Mouse (Mus musculus) liver, embryonic 15.5 days (tissue): ENCODE data around the gene Ube2u. TPM values are rescaled to one million over a fixed set of nuclear protein-coding genes. Genes with fewer than 3 reads are reported as not detected.
"Not testable (repeated sequence)": the region's sequence is repeated elsewhere in the genome, so short reads cannot be mapped to it uniquely, and the experiment has no call there.

ENCODE experiments used
- ATAC-seq: fragments of 200-750 bp; cut with Nextera tagmentation; 2 replicates; pipeline ENCODE4 v1.8.0; 2017; ENCODE audit warnings: moderate number of reproducible peaks, mild to moderate bottlenecking, moderate library complexity; ENCODE audit not compliant: insufficient read depth
- H3K27ac ChIP-seq: fragments of 300-500 bp; sonication (generic); replicated peaks from 2 replicates; pipeline ENCODE4 v1.5.1; 2015; ENCODE audit warnings: mild to moderate bottlenecking, inconsistent platforms
- H3K27me3 ChIP-seq: fragments of 300-500 bp; sonication (generic); 2 replicates; pipeline ENCODE4 v1.6.1; 2015; ENCODE audit warnings: mild to moderate bottlenecking, inconsistent platforms
- H3K36me3 ChIP-seq: fragments of 300-500 bp; sonication (generic); replicated peaks from 2 replicates; pipeline ENCODE4 v1.6.1; 2015; ENCODE audit warnings: moderate library complexity, mild to moderate bottlenecking, inconsistent platforms
- H3K4me1 ChIP-seq: fragments of 300-500 bp; sonication (generic); replicated peaks from 2 replicates; pipeline ENCODE4 v1.6.1; 2015; ENCODE audit warnings: inconsistent platforms
- H3K4me2 ChIP-seq: fragments of 300-500 bp; sonication (generic); 2 replicates; pipeline ENCODE4 v1.6.1; 2015; ENCODE audit warnings: moderate library complexity, mild to moderate bottlenecking, inconsistent platforms
- H3K4me3 ChIP-seq: fragments of 300-500 bp; sonication (generic); replicated peaks from 2 replicates; pipeline ENCODE4 v1.5.1; 2015; ENCODE audit warnings: mild to moderate bottlenecking, inconsistent platforms
- H3K9ac ChIP-seq: fragments of 300-500 bp; sonication (generic); 2 replicates; pipeline ENCODE4 v1.6.1; 2015; ENCODE audit warnings: moderate library complexity, mild to moderate bottlenecking, inconsistent platforms
- H3K9me3 ChIP-seq: fragments of 300-500 bp; sonication (generic); replicated peaks from 2 replicates; pipeline ENCODE4 v1.6.1; 2016; ENCODE audit warnings: inconsistent platforms
- WGBS: fragments of 180-500 bp; shearing (Covaris S2); methylation state at CpG from one replicate; pipeline ENCODE4 v1.1.7; 2015; ENCODE audit warnings: mixed read lengths; ENCODE audit not compliant: insufficient replicate concordance; 5-methylcytosine and 5-hydroxymethylcytosine counted together
- polyA plus RNA-seq: library from polyadenylated mRNA; unstranded; fragments of >200 nt; fragmentation: Nextera tagmentation; extraction: Ambion mirVana; gene quantifications from 2 replicates; pipeline ENCODE4 v1.2.1, GENCODE M21; 2015

Gene Ube2u
- 0.32 and 0.33 TPM in 2 replicates for polyA plus RNA-seq

DNA sequence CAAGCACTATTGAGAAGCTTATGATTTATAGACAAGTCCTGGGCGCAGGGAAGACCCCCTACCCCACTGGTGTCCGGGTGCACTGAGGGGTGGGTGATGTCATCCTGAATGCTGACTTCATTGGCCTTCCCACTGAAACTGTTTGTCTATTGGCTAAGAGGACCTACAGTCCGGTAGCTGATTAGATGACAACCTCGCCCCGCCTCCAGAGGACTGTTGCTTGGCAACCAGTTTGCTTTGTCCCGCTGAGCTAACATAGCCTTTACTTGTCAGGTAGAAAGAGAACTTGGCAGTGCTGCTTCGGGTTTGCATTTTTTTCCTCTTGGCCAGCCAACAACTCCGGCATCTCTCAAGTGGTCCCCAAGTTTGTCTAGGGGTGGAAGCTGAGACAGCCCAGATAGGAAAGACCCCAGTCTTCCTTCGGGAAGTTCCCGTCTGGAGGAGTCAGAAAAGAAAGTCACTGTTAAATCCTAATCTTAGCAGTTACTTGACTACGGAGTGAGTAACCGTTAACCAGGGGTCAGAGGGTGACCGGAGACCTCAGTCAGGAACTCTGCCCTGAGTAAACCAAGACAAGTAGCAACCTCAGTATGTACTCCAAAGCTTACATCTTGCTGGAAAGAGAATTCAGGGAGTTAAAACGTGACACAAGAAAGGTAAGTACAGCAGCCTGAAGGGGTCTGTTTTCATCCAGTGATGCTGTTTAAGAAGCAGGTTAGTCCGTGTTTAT lies at the start of gene Ube2u:
Gene Ube2u (plus strand): TSS at position 258 of the 730 bp plus-strand sequence.
- WGBS = 29% methylated on average over 15 of the region's 15 CpGs
- ATAC-seq = no peak; the same call in 1 of the 2 replicates
- H3K4me3 ChIP-seq = 0 out of 2 replicates have a peak within 1 kb of the TSS, but pooled peaks have one; percentile 30
- no peaks in the 10 kb centered on the region for H3K27me3 ChIP-seq
- H3K9ac ChIP-seq = no peak within 1 kb of the TSS
- H3K36me3 ChIP-seq = no peaks in the 10 kb centered on the region
- no peaks in the 10 kb centered on the region for H3K4me1 ChIP-seq
- no peak within 1 kb of the TSS for H3K27ac ChIP-seq
- peak within 1 kb of the TSS; percentile 41 for H3K4me2 ChIP-seq
- no peaks in the 10 kb centered on the region for H3K9me3 ChIP-seq

DNA sequence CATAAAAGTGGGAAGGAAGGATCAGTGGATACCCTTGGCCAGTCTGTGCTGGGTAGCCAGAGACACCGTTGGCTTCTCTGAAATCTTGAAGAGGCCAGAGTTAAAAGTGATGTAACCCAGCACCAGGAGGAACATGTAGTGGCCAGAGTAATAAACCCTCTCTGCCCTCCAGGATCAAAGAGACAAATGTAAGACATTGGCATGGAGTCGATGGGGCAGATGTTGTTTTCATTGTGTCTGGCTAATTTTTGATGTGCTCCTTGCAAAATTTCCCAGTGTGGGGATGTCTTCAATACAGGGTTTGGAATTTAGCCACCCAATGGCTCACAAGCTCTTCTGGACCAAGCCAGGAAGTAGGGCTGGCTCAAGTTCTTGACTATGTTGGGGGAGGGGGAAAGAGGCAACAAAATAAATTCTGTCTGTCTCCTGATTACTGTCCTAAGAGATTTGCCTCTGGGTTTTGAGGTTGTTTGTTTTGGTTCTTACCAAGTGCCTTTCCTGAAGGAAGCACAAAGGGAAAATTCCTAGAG lies 49.2 kb upstream of the Ube2u start:
- Histone ChIP-seq H3K27ac (no peak overlapping the region), H3K9ac (no peak overlapping the region), H3K36me3 (no peaks in the 10 kb centered on the region), H3K4me2 (no peak overlapping the region), H3K27me3 (no peaks in the 10 kb centered on the region), H3K4me3 (no peak overlapping the region), H3K9me3 (no peaks in the 10 kb centered on the region), H3K4me1 (no peaks in the 10 kb centered on the region)
- WGBS = 53% methylated on average over 2 of the region's 2 CpGs
- ATAC-seq = no peak

DNA sequence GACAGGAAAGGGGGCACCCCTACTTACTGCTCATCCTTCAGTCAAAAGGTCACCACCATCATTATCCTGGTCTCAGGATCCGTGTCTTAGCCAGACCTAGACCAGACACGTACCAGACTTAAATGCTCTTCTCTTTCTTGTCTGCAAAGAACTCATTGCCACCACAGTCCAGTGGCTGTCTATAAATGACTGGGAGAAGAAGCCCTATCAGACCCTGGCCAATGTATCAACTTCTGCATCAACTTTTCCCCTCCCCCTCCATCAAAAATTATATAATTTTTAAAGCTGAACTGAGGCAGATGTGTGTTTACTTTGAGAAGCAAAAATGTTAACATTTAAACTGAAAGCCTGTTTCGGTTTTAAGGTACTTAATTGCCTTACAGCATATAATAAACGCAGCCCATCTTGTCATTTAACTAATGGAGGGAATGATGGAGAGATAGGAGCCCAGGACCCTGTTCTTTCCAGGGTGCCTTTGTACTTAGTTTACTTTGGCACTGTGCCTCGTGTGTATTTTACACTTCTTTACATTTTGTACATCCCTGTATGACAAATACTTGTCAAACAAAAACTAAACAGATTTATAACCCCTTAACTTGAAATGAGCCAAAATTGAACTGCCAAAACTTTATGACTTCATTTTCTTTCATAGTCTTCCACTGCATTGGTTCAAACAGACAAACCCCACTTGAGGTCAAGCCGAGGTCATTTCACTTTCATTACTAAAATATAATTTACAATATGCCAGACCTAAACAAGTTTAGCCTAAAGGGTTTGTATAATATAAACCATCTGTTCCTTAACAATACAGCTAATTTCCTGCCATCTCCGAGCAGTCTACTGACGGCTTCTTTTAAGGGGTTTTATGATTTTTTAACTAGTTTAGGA lies 43.1 kb upstream of the Ube2u start:
- H3K9ac ChIP-seq = no peak overlapping the region
- ATAC-seq = no peak
- H3K4me1 ChIP-seq = no peaks in the 10 kb centered on the region
- no peak overlapping the region for H3K4me2 ChIP-seq
- no peaks in the 10 kb centered on the region for H3K9me3 ChIP-seq
- H3K27me3 ChIP-seq = no peaks in the 10 kb centered on the region
- WGBS = 47% methylated on average over 8 of the region's 8 CpGs
- H3K36me3 ChIP-seq = no peaks in the 10 kb centered on the region
- H3K27ac ChIP-seq = no peak overlapping the region
- no peak overlapping the region for H3K4me3 ChIP-seq

DNA sequence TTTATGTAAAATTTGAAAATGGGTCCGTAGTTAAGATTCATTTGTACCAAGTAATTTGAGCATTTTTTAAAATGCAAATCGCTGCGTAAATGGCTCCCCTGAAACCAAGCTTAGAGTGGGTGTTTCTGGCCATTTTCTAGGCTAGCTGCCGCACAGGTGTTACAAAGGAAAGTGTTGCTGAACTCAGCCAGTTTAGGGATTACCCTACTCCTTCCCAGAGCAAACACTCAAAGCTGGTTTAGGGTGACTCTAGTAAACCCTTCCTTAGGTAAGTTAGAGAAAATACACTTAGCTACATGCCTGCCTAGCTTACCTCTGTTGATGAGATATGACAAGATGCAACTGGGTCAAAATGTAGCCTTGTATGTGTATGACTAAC lies 42.5 kb upstream of the Ube2u start:
- ATAC-seq = no peak
- H3K4me2 ChIP-seq = no peak overlapping the region
- no peaks in the 10 kb centered on the region for H3K27me3 ChIP-seq
- no peaks in the 10 kb centered on the region for H3K4me1 ChIP-seq
- H3K4me3 ChIP-seq = no peak overlapping the region
- H3K9ac ChIP-seq = no peak overlapping the region
- no peak overlapping the region for H3K27ac ChIP-seq
- WGBS = 69% methylated on average over 4 of the region's 4 CpGs
- H3K9me3 ChIP-seq = no peaks in the 10 kb centered on the region
- H3K36me3 ChIP-seq = no peaks in the 10 kb centered on the region

DNA sequence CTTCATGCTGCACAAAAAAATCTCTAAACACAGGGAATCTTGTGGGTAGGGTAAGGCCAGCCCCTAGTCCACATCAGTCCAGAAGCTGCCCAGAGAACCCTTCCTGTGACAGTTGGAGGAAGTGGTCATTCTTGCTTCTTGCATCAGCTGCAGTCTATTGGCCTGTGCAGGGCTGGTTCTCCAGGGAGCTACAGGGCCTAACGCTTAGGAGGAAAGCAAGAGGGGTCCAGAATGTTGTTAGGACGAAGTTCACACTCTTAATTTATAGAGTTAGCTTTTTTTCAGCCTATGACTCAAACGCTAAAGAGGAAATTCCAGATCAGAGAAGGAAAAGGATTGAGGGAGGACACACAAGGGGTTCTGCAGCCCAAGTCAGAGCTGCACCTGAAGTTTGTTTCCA lies 31.8 kb upstream of the Ube2u start:
- Histone ChIP-seq H3K9ac (no peak overlapping the region), H3K36me3 (no peaks in the 10 kb centered on the region), H3K27ac (no peak overlapping the region), H3K9me3 (no peaks in the 10 kb centered on the region), H3K27me3 (no peaks in the 10 kb centered on the region), H3K4me2 (no peak overlapping the region), H3K4me3 (no peak overlapping the region), H3K4me1 (no peaks in the 10 kb centered on the region)
- no peak for ATAC-seq
- WGBS = 29% methylated on average over 3 of the region's 3 CpGs

DNA sequence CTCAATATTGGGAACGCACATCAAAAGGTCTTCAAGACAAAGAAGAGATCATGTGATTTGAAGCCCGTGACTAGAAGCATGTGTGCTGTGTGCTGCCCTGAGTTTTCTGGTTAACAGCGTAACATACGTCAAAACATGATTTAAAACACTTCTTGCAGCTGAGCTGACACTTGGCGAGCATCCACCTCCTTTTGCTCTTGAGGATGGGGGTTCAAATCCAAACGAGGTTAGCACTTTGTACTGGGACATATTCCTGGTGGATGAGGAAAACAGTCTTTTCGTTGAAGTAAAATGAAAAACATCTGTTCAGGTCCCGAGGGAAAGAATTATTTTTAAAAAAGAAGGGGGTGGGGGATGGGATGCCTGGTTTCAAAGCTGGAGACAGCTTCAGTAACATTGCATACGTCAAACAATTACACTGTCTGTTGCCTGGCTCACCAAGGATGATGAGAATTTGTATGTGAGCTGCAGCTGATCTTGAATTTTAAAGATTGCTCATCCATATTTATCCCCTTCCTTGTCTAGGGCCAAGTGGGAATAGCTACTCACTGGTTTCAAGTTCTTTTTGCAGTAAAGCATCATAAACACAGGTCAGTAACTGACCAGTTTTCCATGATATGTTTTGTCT lies 16.0 kb upstream of the Ube2u start:
- no peak overlapping the region for H3K4me3 ChIP-seq
- H3K9ac ChIP-seq = no peak overlapping the region
- no peaks in the 10 kb centered on the region for H3K9me3 ChIP-seq
- H3K4me2 ChIP-seq = no peak overlapping the region
- H3K27me3 ChIP-seq = no peaks in the 10 kb centered on the region
- no peak for ATAC-seq
- H3K27ac ChIP-seq = no peak overlapping the region
- H3K4me1 ChIP-seq = no peaks in the 10 kb centered on the region
- WGBS = 52% methylated on average over 9 of the region's 9 CpGs
- H3K36me3 ChIP-seq = no peaks in the 10 kb centered on the region

DNA sequence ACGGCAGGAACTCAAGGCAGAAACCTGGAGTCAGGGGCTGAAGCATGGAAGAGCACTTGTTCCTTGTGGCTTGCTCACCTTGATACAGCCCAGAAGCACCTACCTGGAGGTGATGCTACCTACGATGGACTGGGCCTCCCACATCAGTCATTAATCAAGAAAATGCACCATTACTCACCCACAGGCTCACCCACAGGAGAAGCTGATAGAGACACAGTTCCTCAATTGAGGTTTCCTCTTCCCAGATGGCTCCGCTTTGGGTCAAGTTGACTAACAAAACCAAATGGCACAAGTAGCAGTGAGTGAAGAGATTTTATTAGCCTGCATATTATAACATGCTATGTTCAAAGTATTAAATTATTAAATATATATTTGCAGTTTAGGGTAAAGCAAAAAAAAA lies 9.8 kb downstream of the Ube2u start:
- no peaks in the 10 kb centered on the region for H3K27me3 ChIP-seq
- H3K36me3 ChIP-seq = no peaks in the 10 kb centered on the region
- no peak overlapping the region for H3K27ac ChIP-seq
- no peaks in the 10 kb centered on the region for H3K9me3 ChIP-seq
- H3K4me2 ChIP-seq = no peak overlapping the region
- no peaks in the 10 kb centered on the region for H3K4me1 ChIP-seq
- 26% methylated on average over 3 of the region's 3 CpGs for WGBS
- H3K4me3 ChIP-seq = no peak overlapping the region
- H3K9ac ChIP-seq = no peak overlapping the region
- ATAC-seq = no peak

DNA sequence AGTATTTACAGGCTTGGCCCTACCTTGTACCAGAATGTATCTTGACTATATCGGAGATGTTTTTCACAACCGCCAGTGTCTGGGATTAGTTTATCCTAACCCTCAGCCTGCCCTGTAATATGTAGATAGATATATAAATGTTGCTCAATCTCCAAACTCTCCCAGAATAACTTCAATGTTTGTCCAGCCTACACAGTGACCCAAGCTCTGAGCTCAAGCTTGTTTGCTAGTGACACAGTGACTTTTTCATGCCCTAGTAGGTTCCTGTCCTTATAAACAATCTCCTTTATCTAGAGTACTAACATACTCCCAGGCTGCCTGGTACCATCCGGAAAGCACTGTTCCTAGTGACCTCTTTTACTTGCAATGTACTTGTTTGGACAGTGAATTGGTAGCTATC lies 16.5 kb downstream of the Ube2u start:
- Histone ChIP-seq H3K4me3 (no peak overlapping the region), H3K36me3 (no peaks in the 10 kb centered on the region), H3K9ac (no peak overlapping the region), H3K27me3 (no peaks in the 10 kb centered on the region), H3K4me1 (no peaks in the 10 kb centered on the region), H3K4me2 (no peak overlapping the region), H3K9me3 (no peaks in the 10 kb centered on the region), H3K27ac (no peak overlapping the region)
- ATAC-seq = no peak
- 59% methylated on average over 3 of the region's 3 CpGs for WGBS

DNA sequence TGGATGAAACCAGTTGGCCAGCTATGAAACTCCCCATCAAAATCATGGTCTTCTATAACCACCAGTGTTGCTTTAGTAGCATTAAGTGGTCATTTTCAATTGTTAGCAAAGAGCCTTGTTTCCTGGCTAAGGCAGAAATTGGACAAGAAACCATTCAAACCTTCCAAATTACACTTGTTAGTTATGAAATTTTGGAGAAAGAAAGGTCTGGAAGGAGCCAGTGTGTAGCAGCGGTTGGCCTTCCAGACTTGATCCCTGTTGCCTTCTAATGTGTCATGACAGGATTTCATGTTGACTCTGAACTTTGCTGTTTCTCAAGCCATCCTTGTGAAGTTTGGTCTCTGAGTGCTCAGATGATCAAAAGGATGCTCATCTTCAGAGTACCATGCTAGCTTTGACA lies 17.9 kb downstream of the Ube2u start:
- Histone ChIP-seq H3K36me3 (no peaks in the 10 kb centered on the region), H3K27me3 (no peaks in the 10 kb centered on the region), H3K9me3 (no peaks in the 10 kb centered on the region), H3K4me3 (no peak overlapping the region), H3K9ac (no peak overlapping the region), H3K27ac (no peak overlapping the region), H3K4me1 (no peaks in the 10 kb centered on the region), H3K4me2 (no peak overlapping the region)
- WGBS = 72% methylated on average over 1 of the region's 1 CpGs
- ATAC-seq = no peak

DNA sequence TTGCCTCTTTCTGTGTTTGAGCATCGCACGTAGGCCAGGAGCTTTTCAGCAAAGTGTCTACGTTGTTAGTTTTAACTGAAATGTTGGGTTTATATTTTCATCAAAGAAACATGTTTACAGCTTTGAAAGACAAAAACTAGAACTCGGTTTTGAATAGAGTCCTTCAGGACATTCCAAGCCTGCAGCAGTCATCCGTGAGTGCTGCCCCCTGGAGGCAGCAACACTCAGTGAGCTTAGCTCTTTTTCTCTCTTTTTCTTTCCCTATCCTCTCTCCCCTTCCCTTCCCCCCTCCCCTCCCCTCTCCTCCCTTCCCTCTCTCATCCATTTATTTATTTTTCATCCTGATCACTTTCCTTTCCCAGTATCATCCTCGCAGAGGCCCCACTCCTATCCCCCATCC lies 19.5 kb downstream of the Ube2u start:
- no peak overlapping the region for H3K4me2 ChIP-seq
- ATAC-seq = no peak
- H3K4me3 ChIP-seq = no peak overlapping the region
- no peaks in the 10 kb centered on the region for H3K36me3 ChIP-seq
- H3K4me1 ChIP-seq = no peaks in the 10 kb centered on the region
- 47% methylated on average over 6 of the region's 6 CpGs for WGBS
- no peaks in the 10 kb centered on the region for H3K9me3 ChIP-seq
- H3K9ac ChIP-seq = no peak overlapping the region
- H3K27ac ChIP-seq = no peak overlapping the region
- no peaks in the 10 kb centered on the region for H3K27me3 ChIP-seq

DNA sequence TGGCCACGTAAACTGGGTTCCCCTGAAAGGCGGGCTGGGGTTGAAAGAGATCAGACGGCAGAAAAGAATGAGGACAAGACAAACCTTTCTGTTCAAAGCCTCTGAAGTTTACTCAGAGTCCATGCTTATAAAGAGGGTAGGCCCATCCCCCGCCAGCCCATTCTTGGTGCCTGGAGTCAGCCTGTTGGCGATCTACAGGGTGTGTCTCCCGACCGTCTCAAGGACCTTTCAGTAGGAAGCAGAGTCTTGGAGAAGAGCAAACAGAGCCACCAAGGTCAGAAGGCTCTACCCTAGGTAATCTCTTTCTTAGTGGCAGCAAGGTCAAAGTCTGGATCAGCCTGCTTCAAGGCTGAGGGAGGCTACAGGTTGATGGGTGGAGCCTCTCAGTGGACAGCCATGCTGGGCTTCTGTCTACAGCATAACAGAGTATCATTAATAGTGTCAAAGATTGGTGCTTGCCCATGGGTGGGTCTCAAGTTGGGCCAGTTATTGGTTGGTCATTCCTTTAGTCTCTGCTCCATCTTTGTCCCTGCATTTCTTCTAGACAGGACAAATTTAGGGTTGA lies 20.5 kb downstream of the Ube2u start:
- H3K4me2 ChIP-seq, H3K27me3 ChIP-seq, H3K4me1 ChIP-seq, H3K36me3 ChIP-seq, H3K9ac ChIP-seq, ATAC-seq, H3K9me3 ChIP-seq, H3K27ac ChIP-seq, H3K4me3 ChIP-seq: not testable (repeated sequence)
- 70% methylated on average over 7 of the region's 7 CpGs for WGBS
